Mouse (Mus musculus) stomach, postnatal 0 days (tissue): ENCODE results near the gene E2f4. TPM values are rescaled to one million over a fixed set of nuclear protein-coding genes. Genes with fewer than 3 reads are reported as not detected.
"Not testable (repeated sequence)": the region's sequence is repeated elsewhere in the genome, so short reads cannot be mapped to it uniquely, and the experiment has no call there.

Experiments used
- ATAC-seq: fragments of 200-750 bp; cut with Nextera tagmentation; 2 replicates; pipeline ENCODE4 v1.8.0; 2017; ENCODE audit not compliant: low FRiP score, low TSS enrichment
- DNase-seq: peaks from one replicate; pipeline ENCODE4 v3.0.0-alpha.2; 2016; ENCODE audit warnings: low spot score
- H3K27ac ChIP-seq: fragments of 300-500 bp; sonication (generic); replicated peaks from 2 replicates; pipeline ENCODE4 v1.5.1; 2014; ENCODE audit warnings: mild to moderate bottlenecking, control low read depth
- H3K27me3 ChIP-seq: fragments of 300-500 bp; sonication (generic); 2 replicates; pipeline ENCODE4 v1.6.1; 2014; ENCODE audit warnings: low read length; ENCODE audit not compliant: control insufficient read depth, insufficient read depth
- H3K36me3 ChIP-seq: fragments of 300-500 bp; sonication (generic); 2 replicates; pipeline ENCODE4 v1.6.1; 2014; ENCODE audit warnings: low read length, mixed read lengths; ENCODE audit not compliant: control insufficient read depth, insufficient read depth
- H3K4me1 ChIP-seq: fragments of 300-500 bp; sonication (generic); replicated peaks from 2 replicates; pipeline ENCODE4 v1.6.1; 2014; ENCODE audit warnings: antibody characterized with exemption; ENCODE audit not compliant: control insufficient read depth, insufficient read depth
- H3K4me2 ChIP-seq: fragments of 300-500 bp; sonication (generic); replicated peaks from 2 replicates; pipeline ENCODE4 v1.6.1; 2014; ENCODE audit warnings: low read depth, mild to moderate bottlenecking, control low read depth, moderate library complexity
- H3K4me3 ChIP-seq: fragments of 300-500 bp; sonication (generic); 2 replicates; pipeline ENCODE4 v1.5.1; 2014; ENCODE audit warnings: low read depth, low read length, control low read depth
- H3K9ac ChIP-seq: fragments of 300-500 bp; sonication (generic); 2 replicates; pipeline ENCODE4 v1.6.1; 2014; ENCODE audit warnings: mild to moderate bottlenecking, low read length, control low read depth, mixed read lengths
- H3K9me3 ChIP-seq: fragments of 300-500 bp; sonication (generic); 2 replicates; pipeline ENCODE4 v1.6.1; 2016; ENCODE audit warnings: low read length; ENCODE audit not compliant: control insufficient read depth
- CTCF ChIP-seq: IDR thresholded peaks from 2 replicates; pipeline ENCODE4 v1.5.1; 2016; ENCODE audit warnings: antibody characterized with exemption, low read depth, mild to moderate bottlenecking, moderate library complexity
- EP300 ChIP-seq: optimal IDR thresholded peaks from 2 replicates; pipeline ENCODE3; 2016; ENCODE audit warnings: antibody characterized with exemption
- WGBS: fragments of 180-500 bp; shearing (Covaris S2); extraction: QIAGEN DNeasy Blood & Tissue Kit; methylation state at CpG from one replicate; pipeline ENCODE4 v1.1.7; 2014; 5-methylcytosine and 5-hydroxymethylcytosine counted together
- polyA plus RNA-seq: library from polyadenylated mRNA; unstranded; fragments of >200 nt; fragmentation: Nextera tagmentation; extraction: Ambion mirVana; gene quantifications from 2 replicates; pipeline ENCODE4 v1.2.1, GENCODE M21; 2015

E2f4 gene
- polyA plus RNA-seq, 1 experiment from 2014 or later: 31.0 TPM

GRCm38 (mm10) chr8:105289805-105290460 is 7.5 kb upstream of the E2f4 start, which contains the start of gene 4931428F04Rik:
TSS of gene 4931428F04Rik (minus strand) at chr8:105289864.
- Histone ChIP-seq H3K4me2 (peak within 1 kb of the TSS; percentile 84), H3K4me1 (peaks cover 8% of the 10 kb centered on the region), H3K27ac (peak within 1 kb of the TSS; percentile 84), H3K27me3 (no peaks in the 10 kb centered on the region), H3K36me3 (no peaks in the 10 kb centered on the region), H3K9ac (peak within 1 kb of the TSS; percentile 47), H3K9me3 (no peaks in the 10 kb centered on the region), H3K4me3 (peak within 1 kb of the TSS; percentile 48)
- DNase-seq (peak; percentile 62), ATAC-seq (peak; percentile 15; the same call in 1 of the 2 replicates)
- TF ChIP-seq CTCF (peak; percentile 75), EP300 (no peak)
- WGBS: 2% methylated on average over 36 of the region's 43 CpGs

GRCm38 (mm10) chr8:105290554-105291314 is 6.7 kb upstream of the E2f4 start:
- peak; percentile 93 for DNase-seq
- Histone ChIP-seq H3K9ac (no peak overlapping the region), H3K27me3 (no peaks in the 10 kb centered on the region), H3K9me3 (no peaks in the 10 kb centered on the region), H3K4me1 (peaks cover 8% of the 10 kb centered on the region), H3K4me3 (no peak overlapping the region), H3K36me3 (no peaks in the 10 kb centered on the region), H3K4me2 (no peak overlapping the region), H3K27ac (no peak overlapping the region)
- WGBS: 11% methylated on average over 31 of the region's 31 CpGs
- TF ChIP-seq EP300: no peak
- peak; percentile 98 for TF ChIP-seq CTCF
- ATAC-seq: no peak

GRCm38 (mm10) chr8:105291364-105291763 is 6.1 kb upstream of the E2f4 start:
- not testable (repeated sequence) for H3K9ac ChIP-seq, ATAC-seq, H3K4me2 ChIP-seq, H3K36me3 ChIP-seq, H3K4me3 ChIP-seq, H3K4me1 ChIP-seq, H3K27ac ChIP-seq, DNase-seq, H3K9me3 ChIP-seq, H3K27me3 ChIP-seq
- WGBS: 77% methylated on average over 8 of the region's 8 CpGs

GRCm38 (mm10) chr8:105291802-105292201 is 5.7 kb upstream of the E2f4 start:
- not testable (repeated sequence) for H3K4me2 ChIP-seq, H3K9ac ChIP-seq, H3K36me3 ChIP-seq, ATAC-seq, H3K27ac ChIP-seq, H3K4me1 ChIP-seq, H3K27me3 ChIP-seq, H3K4me3 ChIP-seq, DNase-seq, H3K9me3 ChIP-seq
- peak; percentile 38 for TF ChIP-seq CTCF
- WGBS: 57% methylated on average over 3 of the region's 3 CpGs

- H3K4me3 ChIP-seq: no peak overlapping the region
- no peaks in the 10 kb centered on the region for H3K36me3 ChIP-seq
- no peak overlapping the region for H3K4me2 ChIP-seq
- ATAC-seq (no peak), DNase-seq (no peak)
- no peak overlapping the region for H3K27ac ChIP-seq
- H3K27me3 ChIP-seq: no peaks in the 10 kb centered on the region
- no peak for TF ChIP-seq EP300
- no peak for TF ChIP-seq CTCF
- no peaks in the 10 kb centered on the region for H3K9me3 ChIP-seq
- 70% methylated on average over 7 of the region's 7 CpGs for WGBS
- H3K9ac ChIP-seq: no peak overlapping the region
- peaks cover 8% of the 10 kb centered on the region for H3K4me1 ChIP-seq
Observed at GRCm38 (mm10) chr8:105292471-105292870, 5.0 kb upstream of the E2f4 start.

- Histone ChIP-seq H3K4me3 (no peak overlapping the region), H3K27ac (no peak overlapping the region), H3K36me3 (no peaks in the 10 kb centered on the region), H3K9me3 (no peaks in the 10 kb centered on the region), H3K9ac (no peak overlapping the region), H3K4me2 (no peak overlapping the region), H3K4me1 (peaks cover 8% of the 10 kb centered on the region), H3K27me3 (no peaks in the 10 kb centered on the region)
- no peak for TF ChIP-seq CTCF
- TF ChIP-seq EP300: no peak
- WGBS: 69% methylated on average over 19 of the region's 19 CpGs
- ATAC-seq: no peak
- no peak for DNase-seq
Observed at GRCm38 (mm10) chr8:105293405-105293804, 4.1 kb upstream of the E2f4 start.
